Mouse (Mus musculus) myocyte (in vitro differentiated cells): ENCODE results near the gene Kif2c.
"Not testable (repeated sequence)": the region's sequence is repeated elsewhere in the genome, so short reads cannot be mapped to it uniquely, and the experiment has no call there.

Experiments used
- E2F4 ChIP-seq: IDR thresholded peaks from one replicate; pipeline ENCODE4 v1.6.1; 2011; ENCODE audit warnings: mild to moderate bottlenecking, control low read depth, moderate library complexity; ENCODE audit not compliant: insufficient read depth
- POLR2A ChIP-seq: IDR thresholded peaks from one replicate; pipeline ENCODE4 v1.6.1; 2011; ENCODE audit warnings: low read depth, mild to moderate bottlenecking, control low read depth, moderate library complexity; ENCODE audit not compliant: insufficient read length
- SRF ChIP-seq: IDR thresholded peaks from one replicate; pipeline ENCODE4 v1.6.1; 2011; ENCODE audit warnings: low read depth; ENCODE audit not compliant: control insufficient read depth, insufficient read length
- TCF12 ChIP-seq: IDR thresholded peaks from one replicate; pipeline ENCODE4 v1.6.1; 2011; ENCODE audit warnings: mild to moderate bottlenecking, control low read depth; ENCODE audit not compliant: poor library complexity, insufficient read depth, severe bottlenecking
- TCF3 ChIP-seq: IDR thresholded peaks from one replicate; pipeline ENCODE4 v1.6.1; 2011; ENCODE audit warnings: low read depth, control low read depth; ENCODE audit not compliant: insufficient read length
- USF1 ChIP-seq: IDR thresholded peaks from one replicate; pipeline ENCODE4 v1.6.1; 2011; ENCODE audit warnings: low read depth, mild to moderate bottlenecking, control low read depth, moderate library complexity

DNA sequence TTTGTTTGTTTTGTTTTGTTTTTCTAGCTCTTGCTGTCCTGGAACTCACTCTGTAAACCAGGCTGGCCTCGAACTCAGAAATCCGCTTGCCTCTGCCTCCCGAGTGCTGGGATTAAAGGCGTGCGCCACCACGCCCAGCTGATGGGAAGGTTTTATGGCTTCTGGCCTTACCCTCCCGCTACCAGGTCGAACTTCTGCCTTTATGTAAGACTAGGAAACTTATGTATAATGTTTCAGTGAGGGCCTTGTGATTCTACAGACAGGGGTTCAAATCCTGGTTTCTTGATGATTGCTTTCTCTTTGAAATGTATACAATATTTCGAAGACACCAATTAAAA lies 289 bp upstream of the Kif2c start:
- not testable (repeated sequence) for TF ChIP-seq POLR2A, USF1, E2F4, TCF12, SRF, TCF3
